Mouse (Mus musculus) limb, embryonic 13.5 days (tissue): ENCODE data around the gene Cenpm. TPM values are rescaled to one million over a fixed set of nuclear protein-coding genes. Genes with fewer than 3 reads are reported as not detected.
A peak's percentile ranks its signal among the peaks of the same experiment; 100 is the strongest.

Experiments used
- ATAC-seq: fragments of 200-750 bp; cut with Nextera tagmentation; 2 replicates; pipeline ENCODE4 v1.8.0; 2017; ENCODE audit warnings: low read depth, moderate number of reproducible peaks, moderate TSS enrichment; ENCODE audit not compliant: low FRiP score
- H3K27ac ChIP-seq: fragments of 300-500 bp; sonication (generic); 2 replicates; pipeline ENCODE4 v1.5.1; 2015; ENCODE audit warnings: inconsistent platforms, mild to moderate bottlenecking, moderate library complexity
- H3K27me3 ChIP-seq: fragments of 300-500 bp; sonication (generic); 2 replicates; pipeline ENCODE4 v1.6.1; 2015; ENCODE audit warnings: mild to moderate bottlenecking, inconsistent platforms
- H3K36me3 ChIP-seq: fragments of 300-500 bp; sonication (generic); 2 replicates; pipeline ENCODE4 v1.6.1; 2015; ENCODE audit warnings: inconsistent platforms, mild to moderate bottlenecking, moderate library complexity
- H3K4me1 ChIP-seq: fragments of 300-500 bp; sonication (generic); 2 replicates; pipeline ENCODE4 v1.6.1; 2015; ENCODE audit warnings: inconsistent platforms
- H3K4me2 ChIP-seq: fragments of 300-500 bp; sonication (generic); replicated peaks from 2 replicates; pipeline ENCODE4 v1.6.1; 2015; ENCODE audit warnings: inconsistent platforms, mild to moderate bottlenecking, moderate library complexity
- H3K4me3 ChIP-seq: fragments of 300-500 bp; sonication (generic); 2 replicates; pipeline ENCODE4 v1.5.1; 2015; ENCODE audit warnings: moderate library complexity, mild to moderate bottlenecking, inconsistent platforms
- H3K9ac ChIP-seq: fragments of 300-500 bp; sonication (generic); 2 replicates; pipeline ENCODE4 v1.6.1; 2015; ENCODE audit warnings: mild to moderate bottlenecking, inconsistent platforms
- H3K9me3 ChIP-seq: fragments of 300-500 bp; sonication (generic); 2 replicates; pipeline ENCODE4 v1.6.1; 2016; ENCODE audit warnings: inconsistent platforms
- WGBS: fragments of 180-500 bp; shearing (Covaris S2); methylation state at CpG from one replicate; pipeline ENCODE4 v1.1.7; 2015; 5-methylcytosine and 5-hydroxymethylcytosine counted together
- polyA plus RNA-seq: library from polyadenylated mRNA; unstranded; fragments of >200 nt; fragmentation: Nextera tagmentation; extraction: Ambion mirVana; gene quantifications from 2 replicates; pipeline ENCODE4 v1.2.1, GENCODE M21; 2015

The Cenpm gene
- polyA plus RNA-seq, 1 experiment from 2014 or later = 62.6 TPM

GRCm38 (mm10) chr15:82220003-82220675 is 24.4 kb downstream of the Cenpm start:
- no peak overlapping the region for H3K4me2 ChIP-seq
- no peak overlapping the region for H3K9ac ChIP-seq
- no peak overlapping the region for H3K27ac ChIP-seq
- H3K27me3 ChIP-seq = peaks cover 69% of the 10 kb centered on the region
- WGBS = 69% methylated on average over 11 of the region's 12 CpGs
- H3K4me3 ChIP-seq = no peak overlapping the region
- H3K4me1 ChIP-seq = peaks cover 30% of the 10 kb centered on the region
- no peaks in the 10 kb centered on the region for H3K9me3 ChIP-seq
- no peaks in the 10 kb centered on the region for H3K36me3 ChIP-seq
- no peak for ATAC-seq

GRCm38 (mm10) chr15:82218778-82219666 is 25.5 kb downstream of the Cenpm start:
- no peaks in the 10 kb centered on the region for H3K9me3 ChIP-seq
- H3K36me3 ChIP-seq = no peaks in the 10 kb centered on the region
- H3K27me3 ChIP-seq = peaks cover 68% of the 10 kb centered on the region
- 77% methylated on average over 26 of the region's 26 CpGs for WGBS
- H3K9ac ChIP-seq = no peak overlapping the region
- no peak for ATAC-seq
- peaks cover 23% of the 10 kb centered on the region for H3K4me1 ChIP-seq
- H3K4me2 ChIP-seq = no peak overlapping the region
- no peak overlapping the region for H3K27ac ChIP-seq
- no peak overlapping the region for H3K4me3 ChIP-seq

- H3K36me3 ChIP-seq = no peaks in the 10 kb centered on the region
- 40% methylated on average over 9 of the region's 9 CpGs for WGBS
- H3K27me3 ChIP-seq = peaks cover 68% of the 10 kb centered on the region
Observed at GRCm38 (mm10) chr15:82217980-82218379, 26.6 kb downstream of the Cenpm start.

GRCm38 (mm10) chr15:82217039-82217438 is 27.5 kb downstream of the Cenpm start:
- Histone ChIP-seq H3K27me3 (peaks cover 68% of the 10 kb centered on the region), H3K4me1 (peaks cover 30% of the 10 kb centered on the region), H3K27ac (no peak overlapping the region), H3K9me3 (no peaks in the 10 kb centered on the region), H3K9ac (no peak overlapping the region), H3K36me3 (no peaks in the 10 kb centered on the region), H3K4me3 (no peak overlapping the region), H3K4me2 (no peak overlapping the region)
- no peak for ATAC-seq
- 18% methylated on average over 7 of the region's 7 CpGs for WGBS

More at GRCm38 (mm10) chr15:82217980-82218379, 26.6 kb downstream of the Cenpm start:
- Histone ChIP-seq H3K4me3 (no peak overlapping the region), H3K27ac (no peak overlapping the region), H3K9ac (no peak overlapping the region), H3K9me3 (no peaks in the 10 kb centered on the region), H3K4me1 (peaks cover 21% of the 10 kb centered on the region), H3K4me2 (no peak overlapping the region)
- no peak for ATAC-seq

GRCm38 (mm10) chr15:82216142-82216827 is 28.3 kb downstream of the Cenpm start:
- WGBS = 44% methylated on average over 20 of the region's 20 CpGs
- H3K9me3 ChIP-seq = no peaks in the 10 kb centered on the region
- no peak overlapping the region for H3K9ac ChIP-seq
- H3K4me1 ChIP-seq = peaks cover 38% of the 10 kb centered on the region
- no peak overlapping the region for H3K4me2 ChIP-seq
- H3K27ac ChIP-seq = no peak overlapping the region
- no peaks in the 10 kb centered on the region for H3K36me3 ChIP-seq
- H3K27me3 ChIP-seq = peaks cover 69% of the 10 kb centered on the region
- ATAC-seq = no peak
- H3K4me3 ChIP-seq = no peak overlapping the region

- H3K36me3 ChIP-seq = no peaks in the 10 kb centered on the region
- H3K27ac ChIP-seq = no peak overlapping the region
- 50% methylated on average over 11 of the region's 11 CpGs for WGBS
- peaks cover 77% of the 10 kb centered on the region for H3K27me3 ChIP-seq
- no peak for ATAC-seq
- H3K4me1 ChIP-seq = peaks cover 42% of the 10 kb centered on the region
- no peak overlapping the region for H3K4me3 ChIP-seq
- H3K9me3 ChIP-seq = no peaks in the 10 kb centered on the region
- H3K9ac ChIP-seq = no peak overlapping the region
- H3K4me2 ChIP-seq = no peak overlapping the region
Observed at GRCm38 (mm10) chr15:82215332-82216046, 29.1 kb downstream of the Cenpm start.

GRCm38 (mm10) chr15:82213222-82213621 is 31.3 kb downstream of the Cenpm start:
- Histone ChIP-seq H3K4me1 (peaks cover 42% of the 10 kb centered on the region), H3K4me2 (peak overlapping the region; percentile 81; the same call in 1 of the 2 replicates), H3K9ac (no peak overlapping the region), H3K27me3 (peaks cover 94% of the 10 kb centered on the region), H3K4me3 (peak overlapping the region; percentile 53; the same call in 1 of the 2 replicates), H3K9me3 (no peaks in the 10 kb centered on the region), H3K36me3 (no peaks in the 10 kb centered on the region), H3K27ac (no peak overlapping the region)
- ATAC-seq = no peak
- WGBS = 6% methylated on average over 4 of the region's 4 CpGs

- no peak within 1 kb of the TSS for H3K27ac ChIP-seq
- H3K36me3 ChIP-seq = no peaks in the 10 kb centered on the region
- peak within 1 kb of the TSS; percentile 64 for H3K9ac ChIP-seq
- H3K9me3 ChIP-seq = no peaks in the 10 kb centered on the region
- peak within 1 kb of the TSS; percentile 81 for H3K4me2 ChIP-seq
- H3K4me1 ChIP-seq = peaks cover 43% of the 10 kb centered on the region
- H3K4me3 ChIP-seq = peak within 1 kb of the TSS; percentile 53
- peak; percentile 38; the same call in 1 of the 2 replicates for ATAC-seq
- WGBS = under 1% methylated on average over 22 of the region's 34 CpGs
- H3K27me3 ChIP-seq = peaks cover 96% of the 10 kb centered on the region
Observed at GRCm38 (mm10) chr15:82212752-82213063, 31.8 kb downstream of the Cenpm start, which contains the start of gene Shisa8. TSS of gene Shisa8 (minus strand) at chr15:82212815.

GRCm38 (mm10) chr15:82211911-82212751 is 32.4 kb downstream of the Cenpm start:
- peak; percentile 34; the same call in 1 of the 2 replicates for ATAC-seq
- H3K9me3 ChIP-seq = no peaks in the 10 kb centered on the region
- no peak overlapping the region for H3K27ac ChIP-seq
- H3K36me3 ChIP-seq = no peaks in the 10 kb centered on the region; the same call in 1 of the 2 replicates
- H3K4me2 ChIP-seq = peak overlapping the region; percentile 81
- peak overlapping the region; percentile 53 for H3K4me3 ChIP-seq
- peaks cover 99% of the 10 kb centered on the region for H3K27me3 ChIP-seq
- H3K4me1 ChIP-seq = peaks cover 46% of the 10 kb centered on the region
- H3K9ac ChIP-seq = peak overlapping the region; percentile 64
- WGBS = under 1% methylated on average over 102 of the region's 112 CpGs

GRCm38 (mm10) chr15:82211281-82211680 is 33.3 kb downstream of the Cenpm start:
- Histone ChIP-seq H3K27me3 (peaks cover 99% of the 10 kb centered on the region), H3K4me2 (peak overlapping the region; percentile 81), H3K36me3 (peaks cover 4% of the 10 kb centered on the region), H3K27ac (no peak overlapping the region), H3K4me1 (peaks cover 46% of the 10 kb centered on the region), H3K4me3 (peak overlapping the region; percentile 53), H3K9ac (peak overlapping the region; percentile 64; the same call in 1 of the 2 replicates), H3K9me3 (no peaks in the 10 kb centered on the region)
- ATAC-seq = no peak
- 1% methylated on average over 11 of the region's 11 CpGs for WGBS

- Histone ChIP-seq H3K36me3 (peaks cover 8% of the 10 kb centered on the region), H3K4me2 (no peak overlapping the region), H3K27me3 (peaks cover 99% of the 10 kb centered on the region), H3K27ac (no peak overlapping the region), H3K4me3 (no peak overlapping the region), H3K9me3 (no peaks in the 10 kb centered on the region), H3K4me1 (peaks cover 45% of the 10 kb centered on the region), H3K9ac (no peak overlapping the region)
- 16% methylated on average over 1 of the region's 1 CpGs for WGBS
- no peak for ATAC-seq
Observed at GRCm38 (mm10) chr15:82210801-82211200, 33.7 kb downstream of the Cenpm start.
